Comparison of ENCODE assay signal across 34 mouse cellular contexts in the genomic region with DNA sequence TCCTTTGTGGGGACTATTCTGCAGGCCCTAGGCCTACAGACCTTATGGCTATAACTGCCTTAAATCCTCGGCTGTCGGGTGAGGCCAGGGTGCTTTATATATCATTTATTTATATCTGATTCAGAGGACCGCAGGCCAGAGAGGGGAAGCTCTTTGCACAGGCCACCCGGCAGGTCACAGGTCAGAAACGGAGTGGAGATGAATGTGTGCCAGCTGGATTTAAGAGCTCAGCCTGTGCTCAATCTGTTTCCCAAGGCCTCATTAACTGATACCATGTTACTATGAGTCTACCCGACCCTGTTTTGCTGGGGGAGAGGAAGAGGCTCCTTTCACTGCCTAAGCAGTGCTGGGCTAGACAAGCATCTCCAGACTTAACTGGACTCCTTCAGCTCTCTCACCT. TPM values are rescaled to one million over a fixed set of nuclear protein-coding genes. Genes with fewer than 3 reads are reported as not detected.
DNase-seq lines count a peak whose midpoint lies in the region; ATAC-seq lines count a peak whose summit lies in the region.
"Had no signal": no experiment of that assay in that cellular context is flagged by ENCODE, and none has a peak within 500 bp of the region (broad histone marks: within the 10 kb centered on the region; RNA-seq: fewer than 3 reads in every experiment).

No protein-coding gene starts in this region.

- H3K4me1 ChIP-seq in heart, embryonic 10.5 days: peaks cover 12% of the 10 kb centered on the region
- peaks cover 2% of the 10 kb centered on the region; the same call in 1 of the 2 replicates for H3K4me1 ChIP-seq in lung, embryonic 16.5 days (replicated peaks; ENCODE audit: control insufficient read depth, insufficient read depth, low read length)
- H3K4me1 ChIP-seq in midbrain, embryonic 14.5 days (ENCODE audit: control insufficient read depth, insufficient read depth, low read length): no peaks in the 10 kb centered on the region; the same call in 1 of the 2 replicates

- H3K9me3 ChIP-seq in heart, embryonic 10.5 days: no peaks in the 10 kb centered on the region
- H3K9me3 ChIP-seq in lung, embryonic 16.5 days (ENCODE audit: control insufficient read depth, low read length): no peaks in the 10 kb centered on the region
- no peaks in the 10 kb centered on the region for H3K9me3 ChIP-seq in midbrain, embryonic 14.5 days (ENCODE audit: control insufficient read depth, low read length)
- H3K9me3 ChIP-seq: embryonic facial prominence, embryonic 12.5 days; embryonic facial prominence, embryonic 15.5 days; forebrain, embryonic 15.5 days had no signal

- no peak overlapping the region for H3K4me3 ChIP-seq in heart, embryonic 10.5 days
- H3K4me3 ChIP-seq in lung, embryonic 16.5 days (ENCODE audit: low read length): no peak overlapping the region
- H3K4me3 ChIP-seq in midbrain, embryonic 14.5 days (replicated peaks; ENCODE audit: low read depth, low read length): no peak overlapping the region
- H3K4me3 ChIP-seq: embryonic facial prominence, embryonic 12.5 days; embryonic facial prominence, embryonic 15.5 days; forebrain, embryonic 15.5 days had no signal

- peak; percentile 52 for ATAC-seq in lung, embryonic 16.5 days (ENCODE audit: low read depth)
- no peak for ATAC-seq in midbrain, embryonic 14.5 days (ENCODE audit: low FRiP score, low TSS enrichment)
- ATAC-seq: CD4-positive, CD25-positive, alpha-beta regulatory T cell, adult 4 months; forebrain, embryonic 15.5 days; hindbrain, postnatal 0 days had no signal

- H3K9ac ChIP-seq in lung, embryonic 16.5 days (ENCODE audit: low read length): no peak overlapping the region
- H3K9ac ChIP-seq in midbrain, embryonic 14.5 days (replicated peaks; ENCODE audit: low read length): no peak overlapping the region
- H3K9ac ChIP-seq: embryonic facial prominence, embryonic 12.5 days; embryonic facial prominence, embryonic 15.5 days; forebrain, embryonic 15.5 days; hindbrain, embryonic 14.5 days had no signal

- H3K36me3 ChIP-seq in heart, embryonic 10.5 days: peaks cover 36% of the 10 kb centered on the region
- H3K36me3 ChIP-seq in lung, embryonic 16.5 days (ENCODE audit: control insufficient read depth, insufficient read depth, low read length): no peaks in the 10 kb centered on the region
- H3K36me3 ChIP-seq in midbrain, embryonic 14.5 days (ENCODE audit: control insufficient read depth, insufficient read depth, low read length): no peaks in the 10 kb centered on the region
- H3K36me3 ChIP-seq: embryonic facial prominence, embryonic 15.5 days; forebrain, embryonic 15.5 days had no signal

- 76% methylated on average over 6 of the region's 6 CpGs for WGBS in heart, embryonic 10.5 days
- 40% methylated on average over 6 of the region's 6 CpGs for WGBS in lung, embryonic 16.5 days
- WGBS in midbrain, embryonic 14.5 days: 87% methylated on average over 6 of the region's 6 CpGs

- H3K27ac ChIP-seq in heart, embryonic 10.5 days: peak overlapping the region; percentile 65; the same call in 1 of the 2 replicates
- H3K27ac ChIP-seq in lung, embryonic 16.5 days (ENCODE audit: low read length): 0 out of 2 replicates have a peak overlapping the region, but pooled peaks have one; percentile 3
- H3K27ac ChIP-seq in midbrain, embryonic 14.5 days (replicated peaks; ENCODE audit: low read depth, low read length): no peak overlapping the region
- H3K27ac ChIP-seq: embryonic facial prominence, embryonic 12.5 days; embryonic facial prominence, embryonic 15.5 days; forebrain, embryonic 15.5 days; hindbrain, embryonic 14.5 days; hindbrain, postnatal 0 days had no signal

- H3K4me2 ChIP-seq in lung, embryonic 16.5 days (ENCODE audit: low read depth, low read length): no peak overlapping the region
- H3K4me2 ChIP-seq in midbrain, embryonic 14.5 days (ENCODE audit: low read length): no peak overlapping the region
- H3K4me2 ChIP-seq: embryonic facial prominence, embryonic 12.5 days; embryonic facial prominence, embryonic 15.5 days; forebrain, embryonic 15.5 days; heart, embryonic 11.5 days; hindbrain, embryonic 14.5 days had no signal

- DNase-seq in heart, embryonic 10.5 days (ENCODE audit: low spot score): no peak
- no peak for DNase-seq in heart, adult 8-10 months (ENCODE audit: low spot score)
- DNase-seq in lung, adult 18-20 months: no peak
- DNase-seq in lung, postnatal 10 days: peak; percentile 54
- peak; percentile 21 for DNase-seq in lung, postnatal 14 days
- no peak for DNase-seq in retina, embryonic 14.5 days (ENCODE audit: low spot score)
- no peak for DNase-seq in midbrain, embryonic 14.5 days
- DNase-seq: adrenal gland, adult 2 months; adrenal gland, postnatal 14 days; cerebellum, adult 11 months; cerebellum, adult 2 months; cerebellum, adult 9-11 months; cerebellum, postnatal 25 days; gastrocnemius, postnatal 25 days; heart, adult 18-20 months had no signal

- no peaks in the 10 kb centered on the region for H3K27me3 ChIP-seq in heart, embryonic 10.5 days (ENCODE audit: insufficient read depth, poor library complexity, severe bottlenecking)
- no peaks in the 10 kb centered on the region for H3K27me3 ChIP-seq in lung, embryonic 16.5 days (ENCODE audit: control insufficient read depth, insufficient read depth, low read depth, low read length)
- no peaks in the 10 kb centered on the region for H3K27me3 ChIP-seq in midbrain, embryonic 14.5 days (ENCODE audit: control insufficient read depth, insufficient read depth, low read length)
- H3K27me3 ChIP-seq: embryonic facial prominence, embryonic 12.5 days; embryonic facial prominence, embryonic 15.5 days; forebrain, embryonic 15.5 days had no signal

RNA-seq across cellular contexts. Expression of a gene that starts 5.5 kb away (rescaled TPM):
- 0.29 and 0.43 TPM in 2 replicates for polyA plus RNA-seq in heart, embryonic 10.5 days (2016; fragmentation: Nextera tagmentation; extraction: Ambion mirVana)
- total RNA-seq in heart, adult 8-10 months (2022): under 1 TPM in 1 of 4 experiments, not detected in 3; 0.44 TPM
- 0.48 and 0.83 TPM in 2 replicates for polyA plus RNA-seq in lung, embryonic 16.5 days (2015; fragmentation: Nextera tagmentation; extraction: Ambion mirVana)
- 0.58 and 0.61 TPM in 2 replicates for polyA plus RNA-seq in midbrain, embryonic 14.5 days (2014; fragmentation: Nextera tagmentation; extraction: Ambion mirVana)
- total RNA-seq: adrenal gland, adult 2 months; common myeloid progenitor, adult 5-6 weeks; gastrocnemius, adult 8-10 months; heart, adult 18-20 months; heart, postnatal 25 days had no signal
- polyA plus RNA-seq: cerebellum, adult 2 months had no signal

RNA-seq across cellular contexts. Expression of a gene that starts 5.8 kb away (rescaled TPM):
- 11.4 and 13.9 TPM in 2 replicates for polyA plus RNA-seq in heart, embryonic 10.5 days (2016; fragmentation: Nextera tagmentation; extraction: Ambion mirVana)
- total RNA-seq in heart, adult 8-10 months (2022): 1 to 10 TPM in 1 of 4 experiments, under 1 TPM in 3; 0.41 to 1.5 (median 0.84) TPM
- 11.8 and 12.2 TPM in 2 replicates for polyA plus RNA-seq in lung, embryonic 16.5 days (2015; fragmentation: Nextera tagmentation; extraction: Ambion mirVana)
- polyA plus RNA-seq in midbrain, embryonic 14.5 days (2014; fragmentation: Nextera tagmentation; extraction: Ambion mirVana): 2.5 and 5.0 TPM in 2 replicates

RNA-seq across cellular contexts. Expression of a gene that starts 17.1 kb away (rescaled TPM):
- 10.4 and 18.4 TPM in 2 replicates for polyA plus RNA-seq in heart, embryonic 10.5 days (2016; fragmentation: Nextera tagmentation; extraction: Ambion mirVana)
- 1 to 10 TPM; 4.7 to 8.7 (median 7.4) TPM for total RNA-seq in heart, adult 8-10 months (2022)
- polyA plus RNA-seq in lung, embryonic 16.5 days (2015; fragmentation: Nextera tagmentation; extraction: Ambion mirVana): 15.9 and 20.7 TPM in 2 replicates
- polyA plus RNA-seq in midbrain, embryonic 14.5 days (2014; fragmentation: Nextera tagmentation; extraction: Ambion mirVana): 121 and 131 TPM in 2 replicates
- total RNA-seq: common myeloid progenitor, adult 5-6 weeks; hematopoietic stem cell, adult 5-6 weeks; MEL had no signal

RNA-seq across cellular contexts. Expression of a gene that starts 34.1 kb away (rescaled TPM):
- polyA plus RNA-seq in heart, embryonic 10.5 days (2016; fragmentation: Nextera tagmentation; extraction: Ambion mirVana): 68.2 and 71.8 TPM in 2 replicates
- total RNA-seq in heart, adult 8-10 months (2022): 10 to 100 TPM; 28.6 to 34.0 (median 32.5) TPM
- 82.1 and 84.4 TPM in 2 replicates for polyA plus RNA-seq in lung, embryonic 16.5 days (2015; fragmentation: Nextera tagmentation; extraction: Ambion mirVana)
- polyA plus RNA-seq in midbrain, embryonic 14.5 days (2014; fragmentation: Nextera tagmentation; extraction: Ambion mirVana): 107 and 145 TPM in 2 replicates

RNA-seq across cellular contexts. Expression of a gene that starts 38.9 kb away (rescaled TPM):
- not detected in 2 replicates for polyA plus RNA-seq in heart, embryonic 10.5 days (2016; fragmentation: Nextera tagmentation; extraction: Ambion mirVana)
- not detected for total RNA-seq in heart, adult 8-10 months (2022)
- polyA plus RNA-seq in lung, embryonic 16.5 days (2015; fragmentation: Nextera tagmentation; extraction: Ambion mirVana): 0.30 TPM in 1 of 2 replicates, not detected in the other
- not detected in 2 replicates for polyA plus RNA-seq in midbrain, embryonic 14.5 days (2014; fragmentation: Nextera tagmentation; extraction: Ambion mirVana)
- total RNA-seq: adrenal gland, adult 2 months; adrenal gland, postnatal 14 days; adrenal gland, postnatal 4 days; common myeloid progenitor, adult 5-6 weeks; gastrocnemius, adult 8-10 months; gastrocnemius, postnatal 25 days; heart, adult 18-20 months; heart, postnatal 25 days; hematopoietic stem cell, adult 5-6 weeks; hindbrain, postnatal 0 days; MEL had no signal
- polyA plus RNA-seq: adrenal gland, adult 2 months; C2C12; CD4-positive, CD25-positive, alpha-beta regulatory T cell, adult 4 months; cerebellum, adult 2 months; forebrain, embryonic 11.5 days; forebrain, embryonic 15.5 days; gonadal fat pad, adult 2 months; heart, embryonic 11.5 days; heart, embryonic 14.5 days; heart, postnatal 0 days; hindbrain, embryonic 14.5 days; hindbrain, postnatal 0 days had no signal

Comparison
In these comparisons a context has a peak if more than half of its experiments do, and no peak if none do; other contexts are left out.
1. DNase-seq: peak in lung, postnatal 10 days (single experiment) and lung, postnatal 14 days (single experiment); none in heart, embryonic 10.5 days (single experiment), heart, adult 8-10 months (single experiment), lung, adult 18-20 months (0 of 2), retina, embryonic 14.5 days (single experiment) and midbrain, embryonic 14.5 days (single experiment).